Mouse (Mus musculus): ENCODE results near the gene Ascc2.

DNA sequence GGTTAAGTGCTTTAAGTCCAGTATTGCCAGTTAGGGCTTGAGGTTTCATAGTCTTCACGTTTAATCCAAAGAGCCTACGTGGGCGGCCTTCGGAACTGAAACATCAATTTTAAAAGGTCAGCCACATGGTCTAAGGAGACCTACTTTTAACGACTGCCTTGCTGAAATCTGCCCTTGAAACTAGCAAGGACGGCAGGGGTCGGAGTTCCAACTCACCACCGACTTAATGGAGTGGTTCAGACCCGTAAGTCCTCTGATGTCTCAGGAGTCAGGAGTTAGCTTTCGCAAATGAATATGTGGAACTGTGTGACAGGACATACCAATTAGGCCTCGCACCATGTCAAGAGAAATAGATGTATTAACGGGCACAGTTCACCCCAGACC lies 66.1 kb downstream of the Ascc2 start:
- TF ChIP-seq POLR2A (IDR thresholded peaks at IDR 0.05; ENCODE audit: insufficient read depth, low read length) (no peak), CTCF (IDR thresholded peaks at IDR 0.05; ENCODE audit: low read depth, low read length) (no peak), EP300 (IDR thresholded peaks at IDR 0.05; ENCODE audit: insufficient read depth, low read depth, low read length) (no peak)

Measured in ES-Bruce4 (cell line).